Mouse (Mus musculus) regulatory T cell (primary cell): ENCODE results near the gene Sptbn4.

Source experiments
- in situ Hi-C: fragments of 300-600 bp; cut with MboI, MseI; formaldehyde crosslinking; loops from one replicate; pipeline ENCODE4 v1.15.1; 2025; ENCODE audit warnings: high pct_unique_total_duplicates

The Sptbn4 gene

DNA sequence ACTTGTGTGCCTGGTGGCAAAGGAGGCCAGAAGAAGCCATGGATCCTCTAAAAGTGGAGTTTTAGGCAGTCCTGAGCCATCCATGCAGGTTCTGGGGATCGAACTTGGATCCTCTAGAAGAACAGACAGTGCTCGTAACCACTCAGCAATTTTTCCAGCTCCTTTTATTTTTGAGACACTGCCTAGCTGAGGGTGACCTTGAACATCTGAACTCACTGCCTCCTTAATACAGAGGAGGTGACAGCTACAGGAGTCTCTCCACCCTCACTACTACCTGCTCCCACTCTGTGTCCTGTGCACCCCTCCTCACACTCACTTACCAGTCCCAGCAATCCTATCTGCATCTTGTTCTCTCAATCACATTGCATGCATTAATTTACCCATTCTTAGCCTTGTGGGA, 28.1 kb upstream of the Sptbn4 start:
- in situ Hi-C loops = no loop called here

DNA sequence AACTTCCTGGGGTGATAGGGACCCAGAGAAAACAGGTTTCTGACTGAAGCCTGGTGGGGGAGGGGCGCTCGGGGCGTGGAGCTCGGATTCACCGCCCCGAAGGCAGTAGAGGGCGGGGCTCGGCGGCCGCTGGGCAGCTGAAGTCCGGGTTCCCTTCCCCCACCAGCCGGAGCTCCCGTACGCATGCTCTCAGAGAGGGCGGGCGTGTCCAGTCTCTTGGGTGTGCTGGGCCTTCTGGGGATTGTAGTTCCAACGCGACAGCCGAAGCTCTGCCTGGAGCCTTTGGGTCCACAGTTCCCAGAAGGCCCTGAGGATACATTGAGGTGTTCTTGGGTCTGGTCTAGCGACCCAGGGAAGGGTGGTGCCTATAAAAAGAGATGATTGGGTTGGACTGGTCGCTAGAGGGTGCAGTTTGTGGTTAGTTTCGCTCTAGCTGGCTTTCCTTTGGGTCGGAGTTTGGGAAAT, 27.0 kb upstream of the Sptbn4 start:
- in situ Hi-C loops = no loop called here

- in situ Hi-C loops = no loop called here
Measured at GRCm38 (mm10) chr7:27473835-27474489, 26.5 kb upstream of the Sptbn4 start.

DNA sequence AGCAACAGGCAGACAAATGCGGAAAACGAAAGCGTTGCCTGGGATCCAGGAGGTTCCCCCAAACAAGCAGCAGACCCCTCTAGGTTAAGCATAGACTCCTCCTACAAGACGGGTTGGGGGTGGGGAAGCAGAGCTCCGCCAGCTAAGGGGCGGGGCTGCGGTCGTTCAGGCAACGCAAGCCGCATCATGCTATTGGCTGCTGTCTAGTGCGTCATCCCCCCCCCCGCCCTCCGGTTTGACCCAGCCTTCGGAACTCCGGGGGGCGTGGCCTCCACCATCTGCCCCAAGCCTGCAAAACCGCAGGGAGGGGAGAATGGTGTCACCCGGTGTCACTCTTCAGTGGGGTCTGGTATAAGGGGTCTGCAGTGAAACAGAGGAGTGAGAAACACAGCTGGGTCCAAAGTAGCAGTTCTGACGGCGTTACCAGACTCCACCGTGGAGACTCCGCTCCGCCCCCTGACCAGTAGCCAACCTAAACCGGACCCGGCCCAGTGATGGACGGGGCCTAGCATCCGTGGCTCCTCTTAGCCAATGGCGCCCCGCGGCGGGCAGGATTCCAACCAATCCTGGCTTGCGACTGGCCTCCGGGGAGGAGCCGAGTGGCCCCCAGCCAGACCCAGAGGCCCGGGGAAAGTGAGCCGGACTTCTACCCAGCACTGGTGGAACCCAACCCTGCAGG, 25.8 kb upstream of the Sptbn4 start, which contains the start of gene Sertad3:
Gene Sertad3, plus strand, starts transcription at position 613 of the 679 bp plus-strand sequence.
- in situ Hi-C loops = no loop called here

DNA sequence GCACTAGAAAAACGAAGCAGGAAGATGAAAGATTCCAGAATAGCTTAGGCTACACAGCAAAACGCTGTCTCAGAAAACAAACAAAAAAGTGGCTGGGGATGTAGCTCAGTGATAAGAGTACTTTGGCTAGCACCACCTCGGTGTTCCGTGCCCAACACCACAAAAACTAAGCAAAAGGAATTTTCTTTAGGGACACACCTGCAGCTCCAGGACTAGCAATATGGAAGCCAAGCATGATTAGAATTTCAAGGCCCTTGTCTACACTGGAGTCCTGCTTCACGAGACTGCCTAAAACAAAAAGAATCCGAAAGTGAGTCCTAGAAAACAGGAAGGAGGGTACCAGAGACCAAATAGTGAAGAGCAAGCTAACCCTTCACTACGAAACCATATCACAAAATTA, 25.1 kb upstream of the Sptbn4 start:
- in situ Hi-C loops = no loop called here

- in situ Hi-C loops = no loop called here
Measured at GRCm38 (mm10) chr7:27471390-27472120, 24.1 kb upstream of the Sptbn4 start.

DNA sequence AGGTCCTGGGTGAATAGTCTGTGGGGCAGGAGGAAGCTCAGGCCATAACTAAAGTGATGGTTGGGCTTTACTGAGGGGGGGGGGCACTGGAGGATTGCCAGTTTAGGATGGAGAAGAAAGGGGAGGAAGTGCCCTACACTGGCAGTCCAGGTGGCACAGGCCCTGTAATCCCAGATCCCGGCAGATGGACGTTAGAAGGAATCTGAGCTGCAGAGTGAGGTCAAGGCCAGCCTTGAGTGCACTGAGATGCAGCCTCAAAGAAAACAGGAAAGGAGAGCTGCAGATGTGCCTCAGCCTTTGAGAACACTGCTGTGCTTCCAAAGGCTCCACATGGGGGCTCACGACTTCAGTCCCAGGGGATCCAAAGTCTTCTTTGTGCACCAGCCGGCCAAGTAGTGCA, 20.2 kb upstream of the Sptbn4 start:
- in situ Hi-C loops = no loop called here

- in situ Hi-C loops = no loop called here
Measured at GRCm38 (mm10) chr7:27460477-27460876, 13.0 kb upstream of the Sptbn4 start.

- in situ Hi-C loops = no loop called here
Measured at GRCm38 (mm10) chr7:27459640-27460039, 12.2 kb upstream of the Sptbn4 start.

DNA sequence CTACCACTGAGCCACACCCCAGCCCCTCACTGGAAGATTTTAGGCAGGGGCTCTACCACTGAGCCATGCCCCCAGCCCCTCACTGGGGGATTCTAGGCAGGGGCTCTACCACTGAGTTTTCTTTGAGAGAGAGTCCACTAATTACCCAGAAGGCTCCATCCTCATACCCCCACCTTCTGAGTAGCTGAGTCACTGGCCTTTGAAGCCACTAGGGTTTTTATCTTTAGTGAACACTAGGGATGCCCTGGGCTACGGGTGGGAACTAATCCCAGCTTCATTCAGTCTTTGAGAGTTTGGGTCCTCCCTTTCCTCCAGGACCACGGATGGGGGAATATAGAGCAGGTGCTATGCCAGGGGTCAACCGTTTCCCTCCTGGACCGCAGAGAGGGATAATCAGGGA, 11.1 kb upstream of the Sptbn4 start:
- in situ Hi-C loops = no loop called here

DNA sequence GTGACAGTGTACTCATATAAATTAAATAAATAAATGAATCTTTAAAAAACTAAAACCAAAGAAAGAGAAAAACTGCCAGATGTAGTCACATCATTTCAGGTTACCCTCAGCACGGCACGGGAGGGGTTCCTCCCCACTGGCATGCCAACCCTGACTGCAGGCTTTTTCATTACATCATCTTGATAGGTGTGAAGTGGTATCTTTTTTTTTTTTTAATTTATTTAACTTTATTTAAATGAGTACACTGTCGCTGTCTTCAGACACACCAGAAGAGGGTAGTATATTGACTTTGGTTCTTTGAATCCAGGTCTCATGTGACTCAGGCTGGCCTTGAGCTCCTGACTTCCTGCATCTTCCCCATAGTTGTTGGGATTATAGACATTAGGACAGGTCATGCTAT, 7.8 kb upstream of the Sptbn4 start:
- in situ Hi-C loops = no loop called here

- in situ Hi-C loops = no loop called here
Measured at GRCm38 (mm10) chr7:27454461-27455121, 7.1 kb upstream of the Sptbn4 start.

GRCm38 (mm10) chr7:27452206-27452770, 4.8 kb upstream of the Sptbn4 start:
- in situ Hi-C loops = no loop called here

DNA sequence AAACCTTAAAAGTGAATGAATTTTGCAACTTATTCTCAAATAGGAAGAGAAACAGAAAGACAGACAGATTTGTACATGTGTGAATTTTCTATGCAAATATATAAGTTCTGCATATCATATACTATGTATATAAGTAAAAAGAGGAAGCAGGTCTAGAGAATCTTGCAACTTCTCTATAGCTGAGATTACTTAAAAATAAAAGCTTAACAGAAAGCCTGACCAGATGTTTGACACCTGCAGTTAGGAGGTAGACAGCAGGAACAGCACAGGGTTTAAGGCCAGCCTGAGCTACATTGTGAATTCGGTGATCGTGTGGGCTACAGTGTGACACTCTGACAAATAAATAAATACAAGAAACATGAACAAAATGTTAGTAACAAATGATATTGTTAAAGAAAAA, 3.9 kb upstream of the Sptbn4 start:
- in situ Hi-C loops = no loop called here

DNA sequence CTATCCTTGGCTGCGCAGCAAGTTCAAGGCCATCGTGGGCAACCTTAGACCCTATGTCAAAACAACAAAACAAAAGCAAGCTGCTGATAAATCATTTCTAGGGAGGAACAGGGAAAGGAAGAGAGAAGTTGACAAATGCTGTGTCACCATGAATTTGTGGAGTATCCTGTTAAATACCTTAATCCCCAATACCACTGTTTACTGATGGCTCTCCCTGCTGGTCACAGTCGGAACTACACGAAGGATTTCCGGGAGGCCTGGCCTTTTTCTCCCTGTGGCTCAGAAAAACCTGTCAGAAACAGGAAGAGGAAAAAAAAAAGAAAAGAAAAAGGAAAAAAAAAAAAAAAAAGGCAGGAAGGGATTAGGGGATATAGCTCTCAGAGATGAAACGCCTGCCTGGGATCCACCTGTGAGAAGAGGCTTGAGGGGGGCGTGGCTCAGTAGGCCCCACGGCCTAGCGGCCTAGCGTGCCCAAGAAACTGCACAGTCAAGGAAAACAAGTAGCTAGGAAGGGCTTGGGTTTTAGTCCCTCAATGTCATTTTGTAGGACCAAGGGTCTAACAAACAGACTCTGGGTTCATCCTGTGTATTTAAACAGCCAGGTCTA, 1.9 kb upstream of the Sptbn4 start:
- in situ Hi-C loops = loop anchor here (5.0 kb wide), 1 partner anchor 38 kb away; the partner anchor contains the start of gene Sertad1

DNA sequence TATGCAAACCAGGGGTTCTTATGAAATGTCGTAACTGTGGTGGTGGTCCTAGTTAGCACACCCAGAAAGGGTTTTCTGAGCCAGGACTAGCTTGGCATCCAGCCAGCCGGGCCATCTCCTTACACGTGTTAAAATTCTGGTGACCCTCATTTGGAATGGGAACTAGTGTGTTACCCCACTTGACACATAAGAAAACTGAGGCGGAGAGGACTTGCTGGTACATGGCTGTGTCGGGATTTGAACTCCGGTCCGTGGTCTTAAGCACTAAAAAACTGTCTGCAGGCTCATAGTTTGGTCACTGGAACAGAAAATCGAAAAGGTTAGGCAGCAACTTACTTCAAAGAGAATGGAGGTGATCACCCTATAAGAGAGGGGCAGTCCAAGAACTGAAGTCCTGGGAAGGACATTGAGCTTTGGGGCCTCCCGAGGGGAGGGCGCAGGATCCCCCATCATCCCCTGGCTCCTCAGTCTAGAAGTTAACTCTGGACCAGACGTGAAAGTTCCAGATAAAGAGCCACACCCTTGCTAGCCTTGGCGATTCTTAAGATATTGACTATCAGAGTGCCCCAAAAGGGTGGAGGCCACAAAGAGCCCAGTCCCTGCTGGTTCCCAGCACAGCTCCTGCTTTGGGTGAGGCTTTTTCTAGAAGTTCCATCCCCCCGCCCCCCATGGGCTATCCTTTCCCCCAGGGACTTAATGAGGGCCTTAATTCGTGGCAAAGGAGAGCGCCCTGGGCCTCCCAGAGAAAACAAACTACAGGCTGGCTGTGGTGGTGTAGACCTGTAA, 1.1 kb upstream of the Sptbn4 start:
- in situ Hi-C loops = loop anchor here (5.0 kb wide), 1 partner anchor 39 kb away; the partner anchor contains the start of gene Sertad1

DNA sequence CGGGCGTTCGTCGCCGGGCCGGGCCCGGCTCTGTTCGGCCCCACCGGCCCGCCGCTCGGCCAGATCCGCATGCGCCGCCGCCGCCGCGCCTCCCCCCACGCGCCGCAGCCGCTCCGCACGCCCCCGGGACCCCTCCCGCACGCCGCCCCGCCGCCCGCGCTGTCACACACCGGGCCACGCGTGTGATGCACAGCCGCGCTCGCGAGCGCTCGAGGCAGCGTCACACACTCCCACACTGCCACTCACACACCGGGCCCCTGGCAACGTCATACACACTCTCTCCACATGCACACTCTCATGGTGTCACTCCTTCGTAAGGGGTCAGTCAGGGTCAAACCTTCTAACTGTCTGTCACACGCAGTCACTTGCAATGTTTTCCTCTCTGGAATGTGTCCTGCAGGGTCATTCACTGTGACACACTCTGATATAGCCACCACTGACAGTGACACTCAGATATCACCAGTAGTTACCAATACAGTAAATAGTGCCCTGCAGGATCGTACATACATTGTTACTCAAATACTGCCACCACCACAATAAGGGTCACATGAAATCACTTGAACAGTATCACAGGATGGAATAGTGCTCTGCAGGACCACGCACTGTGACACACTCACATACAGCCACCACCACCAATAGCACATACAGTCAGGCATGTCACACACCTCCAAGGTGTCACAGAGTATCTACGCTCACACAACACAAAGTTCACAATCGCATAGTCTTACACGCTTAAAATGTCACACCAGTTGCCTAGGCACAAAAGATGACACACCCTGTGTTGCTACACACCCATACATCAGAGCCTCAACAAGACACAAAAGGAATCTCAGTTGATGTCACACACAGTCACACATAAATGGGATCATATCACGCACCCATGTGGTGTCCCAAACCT, 716 bp downstream of the Sptbn4 start:
- in situ Hi-C loops = loop anchor here (5.0 kb wide), 1 partner anchor 41 kb away; the partner anchor contains the start of gene Sertad1

- in situ Hi-C loops = loop anchor here (5.0 kb wide), 1 partner anchor 41 kb away; the partner anchor contains the start of gene Sertad1
Measured at GRCm38 (mm10) chr7:27446051-27446450, 1.4 kb downstream of the Sptbn4 start.

GRCm38 (mm10) chr7:27440014-27440413, 7.5 kb downstream of the Sptbn4 start:
- in situ Hi-C loops = no loop called here
